Mouse (Mus musculus): ENCODE results near the gene Chst5.

DNA sequence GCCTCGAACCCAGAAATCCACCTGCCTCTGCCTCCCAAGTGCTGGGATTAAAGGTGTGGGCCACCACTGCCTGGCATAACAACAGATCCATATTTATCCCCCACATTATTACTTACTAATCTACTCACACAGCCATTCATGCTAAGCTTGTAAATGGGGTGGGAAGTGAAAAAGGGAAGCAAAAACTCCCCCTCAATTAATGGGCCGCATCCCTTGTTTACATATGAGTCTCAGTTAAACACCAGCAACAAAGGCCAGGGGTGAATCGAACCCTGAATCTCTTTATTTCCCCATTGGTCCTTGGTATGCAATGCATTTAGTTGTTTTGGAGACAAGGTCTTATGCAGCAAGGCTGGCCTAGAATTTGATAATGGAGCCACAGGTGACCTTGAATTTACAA is 40.6 kb upstream of the Chst5 start:
- TF ChIP-seq CTCF (IDR thresholded peaks at IDR 0.05; ENCODE audit: low read depth, low read length), result no peak
- no peak for TF ChIP-seq POLR2A (IDR thresholded peaks at IDR 0.05; ENCODE audit: insufficient read depth, low read length)
